Mouse (Mus musculus): ENCODE measurements at regions not wholly inside any gene's neighbourhood (a gene's known extent, or its start where the extent isn't known, plus 50 kb on each side); places are given as distances from the start of the nearest gene placed in this dataset.
A peak's percentile ranks its signal among the peaks of the same experiment; 100 is the strongest.

- Histone ChIP-seq H3K27ac (replicated peaks) (no peak overlapping the region), H3K9me3 (no peaks in the 10 kb centered on the region), H3K27me3 (no peaks in the 10 kb centered on the region), H3K4me3 (no peak overlapping the region), H3K36me3 (0 out of 2 replicates have a peak, but pooled peaks cover 12% of the 10 kb centered on the region), H3K4me2 (replicated peaks) (no peak overlapping the region), H3K9ac (replicated peaks) (no peak overlapping the region), H3K4me1 (peaks cover 43% of the 10 kb centered on the region)
- WGBS = 92% methylated on average over 14 of the region's 14 CpGs
- ATAC-seq (ENCODE audit: low FRiP score, low read depth) = no peak
Observed at GRCm38 (mm10) chr17:47194463-47195012, 174.1 kb upstream of the Mrps10 start.

- no peaks in the 10 kb centered on the region for H3K9me3 ChIP-seq
- no peaks in the 10 kb centered on the region for H3K27me3 ChIP-seq
- no peak overlapping the region for H3K4me3 ChIP-seq
- H3K36me3 ChIP-seq = 0 out of 2 replicates have a peak, but pooled peaks cover 12% of the 10 kb centered on the region
- H3K4me2 ChIP-seq (replicated peaks) = no peak overlapping the region
- ATAC-seq (ENCODE audit: low FRiP score, low read depth) = no peak
- 91% methylated on average over 3 of the region's 3 CpGs for WGBS
- H3K4me1 ChIP-seq = peaks cover 21% of the 10 kb centered on the region
- H3K27ac ChIP-seq (replicated peaks) = no peak overlapping the region
- no peak overlapping the region for H3K9ac ChIP-seq (replicated peaks)
Observed at GRCm38 (mm10) chr17:47191416-47191815, 177.3 kb upstream of the Mrps10 start.

GRCm38 (mm10) chr17:47189770-47190169 lies 178.9 kb upstream of the Mrps10 start:
- no peak for ATAC-seq (ENCODE audit: low FRiP score, low read depth)
- Histone ChIP-seq H3K36me3 (0 out of 2 replicates have a peak, but pooled peaks cover 12% of the 10 kb centered on the region), H3K27ac (replicated peaks) (no peak overlapping the region), H3K4me3 (no peak overlapping the region), H3K9ac (replicated peaks) (no peak overlapping the region), H3K4me2 (replicated peaks) (no peak overlapping the region), H3K27me3 (no peaks in the 10 kb centered on the region), H3K9me3 (no peaks in the 10 kb centered on the region), H3K4me1 (peaks cover 20% of the 10 kb centered on the region)
- 90% methylated on average over 7 of the region's 7 CpGs for WGBS

GRCm38 (mm10) chr17:47184148-47184547 lies 173.8 kb upstream of the Ubr2 start:
- 78% methylated on average over 6 of the region's 6 CpGs for WGBS
- ATAC-seq (ENCODE audit: low FRiP score, low read depth) = no peak
- H3K9ac ChIP-seq (replicated peaks) = no peak overlapping the region

GRCm38 (mm10) chr17:47182118-47182517 lies 171.8 kb upstream of the Ubr2 start:
- ATAC-seq (ENCODE audit: low FRiP score, low read depth) = no peak
- Histone ChIP-seq H3K4me1 (peaks cover 18% of the 10 kb centered on the region), H3K9ac (replicated peaks) (no peak overlapping the region), H3K4me2 (replicated peaks) (no peak overlapping the region), H3K27ac (replicated peaks) (peak overlapping the region; percentile 44; the same call in 1 of the 2 replicates), H3K36me3 (no peaks in the 10 kb centered on the region; the same call in 1 of the 2 replicates), H3K4me3 (no peak overlapping the region), H3K9me3 (no peaks in the 10 kb centered on the region), H3K27me3 (no peaks in the 10 kb centered on the region)
- 80% methylated on average over 6 of the region's 6 CpGs for WGBS

More at GRCm38 (mm10) chr17:47184148-47184547, 173.8 kb upstream of the Ubr2 start:
- Histone ChIP-seq H3K4me2 (replicated peaks) (no peak overlapping the region), H3K9me3 (no peaks in the 10 kb centered on the region), H3K4me1 (peaks cover 11% of the 10 kb centered on the region; the same call in 1 of the 2 replicates), H3K27me3 (no peaks in the 10 kb centered on the region), H3K36me3 (no peaks in the 10 kb centered on the region; the same call in 1 of the 2 replicates), H3K27ac (replicated peaks) (no peak overlapping the region), H3K4me3 (no peak overlapping the region)

- Histone ChIP-seq H3K9me3 (no peaks in the 10 kb centered on the region), H3K4me2 (replicated peaks) (no peak overlapping the region), H3K4me3 (no peak overlapping the region), H3K27me3 (no peaks in the 10 kb centered on the region), H3K27ac (replicated peaks) (no peak overlapping the region), H3K9ac (replicated peaks) (no peak overlapping the region), H3K4me1 (peaks cover 18% of the 10 kb centered on the region), H3K36me3 (peaks cover 10% of the 10 kb centered on the region; the same call in 1 of the 2 replicates)
- no peak for ATAC-seq (ENCODE audit: low FRiP score, low read depth)
- 79% methylated on average over 5 of the region's 5 CpGs for WGBS
Observed at GRCm38 (mm10) chr17:47179410-47179809, 169.1 kb upstream of the Ubr2 start.

- Histone ChIP-seq H3K36me3 (peaks cover 10% of the 10 kb centered on the region; the same call in 1 of the 2 replicates), H3K27ac (replicated peaks) (no peak overlapping the region; the same call in 1 of the 2 replicates), H3K4me2 (replicated peaks) (no peak overlapping the region), H3K9me3 (no peaks in the 10 kb centered on the region), H3K4me3 (no peak overlapping the region), H3K27me3 (no peaks in the 10 kb centered on the region), H3K4me1 (peaks cover 18% of the 10 kb centered on the region), H3K9ac (replicated peaks) (no peak overlapping the region)
- no peak for ATAC-seq (ENCODE audit: low FRiP score, low read depth)
- 80% methylated on average over 5 of the region's 5 CpGs for WGBS
Observed at GRCm38 (mm10) chr17:47178705-47179104, 168.3 kb upstream of the Ubr2 start.

- Histone ChIP-seq H3K4me3 (no peak overlapping the region), H3K36me3 (peaks cover 13% of the 10 kb centered on the region), H3K4me1 (peaks cover 18% of the 10 kb centered on the region), H3K9me3 (no peaks in the 10 kb centered on the region), H3K27me3 (no peaks in the 10 kb centered on the region), H3K9ac (replicated peaks) (no peak overlapping the region), H3K27ac (replicated peaks) (no peak overlapping the region), H3K4me2 (replicated peaks) (no peak overlapping the region)
- no peak for ATAC-seq (ENCODE audit: low FRiP score, low read depth)
- 85% methylated on average over 8 of the region's 8 CpGs for WGBS
Observed at GRCm38 (mm10) chr17:47177671-47178246, 167.4 kb upstream of the Ubr2 start.

GRCm38 (mm10) chr17:47176328-47176727 lies 166.0 kb upstream of the Ubr2 start:
- Histone ChIP-seq H3K4me2 (replicated peaks) (no peak overlapping the region), H3K4me1 (peaks cover 10% of the 10 kb centered on the region; the same call in 1 of the 2 replicates), H3K27me3 (no peaks in the 10 kb centered on the region), H3K4me3 (no peak overlapping the region), H3K27ac (replicated peaks) (no peak overlapping the region), H3K36me3 (peaks cover 16% of the 10 kb centered on the region), H3K9ac (replicated peaks) (no peak overlapping the region), H3K9me3 (no peaks in the 10 kb centered on the region)
- WGBS = 50% methylated on average over 5 of the region's 5 CpGs
- ATAC-seq (ENCODE audit: low FRiP score, low read depth) = no peak

GRCm38 (mm10) chr17:47174748-47175215 lies 164.4 kb upstream of the Ubr2 start:
- peaks cover 10% of the 10 kb centered on the region; the same call in 1 of the 2 replicates for H3K4me1 ChIP-seq
- H3K9ac ChIP-seq (replicated peaks) = no peak overlapping the region
- H3K27ac ChIP-seq (replicated peaks) = no peak overlapping the region
- no peak overlapping the region for H3K4me2 ChIP-seq (replicated peaks)
- ATAC-seq (ENCODE audit: low FRiP score, low read depth) = no peak
- peaks cover 16% of the 10 kb centered on the region for H3K36me3 ChIP-seq
- 84% methylated on average over 12 of the region's 12 CpGs for WGBS
- H3K4me3 ChIP-seq = no peak overlapping the region
- H3K9me3 ChIP-seq = no peaks in the 10 kb centered on the region
- no peaks in the 10 kb centered on the region for H3K27me3 ChIP-seq

- ATAC-seq (ENCODE audit: low FRiP score, low read depth) = no peak
- H3K9ac ChIP-seq (replicated peaks) = no peak overlapping the region
- no peaks in the 10 kb centered on the region for H3K9me3 ChIP-seq
- H3K4me3 ChIP-seq = no peak overlapping the region
- WGBS = 94% methylated on average over 5 of the region's 5 CpGs
- H3K36me3 ChIP-seq = peaks cover 16% of the 10 kb centered on the region
- H3K27me3 ChIP-seq = no peaks in the 10 kb centered on the region
- peaks cover 15% of the 10 kb centered on the region for H3K4me1 ChIP-seq
- no peak overlapping the region for H3K27ac ChIP-seq (replicated peaks)
- H3K4me2 ChIP-seq (replicated peaks) = no peak overlapping the region
Observed at GRCm38 (mm10) chr17:47171801-47172200, 161.4 kb upstream of the Ubr2 start.

GRCm38 (mm10) chr17:47170978-47171593 lies 160.7 kb upstream of the Ubr2 start:
- Histone ChIP-seq H3K9ac (replicated peaks) (no peak overlapping the region), H3K27ac (replicated peaks) (no peak overlapping the region), H3K4me1 (peaks cover 19% of the 10 kb centered on the region), H3K4me3 (no peak overlapping the region), H3K27me3 (no peaks in the 10 kb centered on the region), H3K4me2 (replicated peaks) (no peak overlapping the region), H3K36me3 (peaks cover 14% of the 10 kb centered on the region), H3K9me3 (no peaks in the 10 kb centered on the region)
- WGBS = 93% methylated on average over 13 of the region's 13 CpGs
- no peak for ATAC-seq (ENCODE audit: low FRiP score, low read depth)

Data from midbrain, embryonic 12.5 days (tissue).